Mouse (Mus musculus): ENCODE measurements around the gene Nrxn2. TPM values are rescaled to one million over a fixed set of nuclear protein-coding genes. Genes with fewer than 3 reads are reported as not detected.
A peak's percentile ranks its signal among the peaks of the same experiment; 100 is the strongest.

Nrxn2 gene
- polyA plus RNA-seq, 1 experiment from 2014 or later, result 5.0 TPM

DNA sequence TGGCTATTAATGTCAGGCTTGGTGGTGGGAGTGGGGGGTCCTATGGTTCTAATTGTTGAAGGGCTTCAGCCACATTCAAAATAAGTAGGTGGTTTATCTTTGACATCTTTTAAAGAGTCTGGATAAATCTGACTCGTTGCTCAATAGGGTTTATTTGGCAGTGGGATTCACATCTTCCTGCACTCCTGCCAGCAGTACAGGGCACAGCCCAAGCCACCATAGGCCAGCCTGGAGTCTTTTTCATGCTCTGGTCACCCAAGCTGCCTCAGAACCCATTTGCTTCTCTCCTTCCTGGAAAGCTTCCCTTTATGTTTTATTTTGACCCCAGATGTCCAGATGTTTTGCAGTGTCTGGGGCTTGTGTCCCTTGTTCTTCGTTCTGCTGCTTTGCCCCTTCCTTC lies 41.9 kb upstream of the Nrxn2 start:
- H3K27ac ChIP-seq (replicated peaks; ENCODE audit: low read depth, low read length), result no peak overlapping the region
- no peaks in the 10 kb centered on the region for H3K4me1 ChIP-seq (ENCODE audit: control insufficient read depth, insufficient read depth, low read length)
- H3K4me2 ChIP-seq (ENCODE audit: low read depth, low read length), result no peak overlapping the region
- H3K9me3 ChIP-seq (replicated peaks; ENCODE audit: control insufficient read depth, low read length), result no peaks in the 10 kb centered on the region
- WGBS, result 80% methylated on average over 2 of the region's 2 CpGs
- no peak overlapping the region for H3K4me3 ChIP-seq (ENCODE audit: low read depth, low read length)
- DNase-seq (ENCODE audit: low spot score) (no peak), ATAC-seq (replicated peaks; ENCODE audit: insufficient number of reproducible peaks, low FRiP score, low TSS enrichment, low read depth) (no peak)
- no peak overlapping the region for H3K9ac ChIP-seq (replicated peaks; ENCODE audit: low read length)
- H3K36me3 ChIP-seq (replicated peaks; ENCODE audit: control insufficient read depth, insufficient read depth, low read depth, low read length), result peaks cover 43% of the 10 kb centered on the region
- H3K27me3 ChIP-seq (ENCODE audit: control insufficient read depth, insufficient read depth, low read length), result no peaks in the 10 kb centered on the region

DNA sequence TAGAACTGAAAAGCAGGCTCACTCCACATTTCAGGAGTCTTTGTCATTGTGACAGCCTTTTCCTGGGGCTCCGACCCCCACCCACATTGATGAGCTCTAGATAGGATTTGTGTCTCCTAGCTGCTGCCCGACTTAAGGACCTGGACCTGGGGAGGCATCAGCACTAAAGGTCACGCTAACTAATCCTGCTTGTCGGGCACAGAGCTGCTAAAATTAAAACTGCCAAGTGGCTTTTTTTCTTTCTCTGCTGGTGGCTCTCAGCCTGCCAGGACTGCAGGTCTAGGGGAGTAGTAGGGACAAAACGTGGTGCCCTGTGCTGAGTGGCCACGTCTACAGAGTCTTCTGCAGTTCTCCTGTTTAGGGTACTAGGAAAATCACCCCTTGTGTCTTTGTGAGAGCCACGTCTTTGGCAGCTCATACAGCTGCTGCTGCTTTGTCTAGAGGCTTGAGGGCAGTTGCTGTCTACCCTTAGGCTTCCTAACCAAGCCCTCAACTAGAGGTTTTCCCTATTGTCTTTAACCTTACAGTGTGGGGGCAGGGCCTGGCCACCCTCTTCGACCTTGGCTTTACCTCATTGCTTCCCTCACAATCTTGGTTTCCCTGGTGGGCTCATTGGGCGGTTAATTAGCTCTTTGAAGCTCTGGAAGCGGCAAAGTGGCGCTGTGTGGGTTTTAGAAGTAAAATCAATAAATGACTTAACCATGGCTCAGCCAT lies 41.0 kb upstream of the Nrxn2 start:
- H3K27me3 ChIP-seq (ENCODE audit: control insufficient read depth, insufficient read depth, low read length), result no peaks in the 10 kb centered on the region
- no peak overlapping the region for H3K9ac ChIP-seq (replicated peaks; ENCODE audit: low read length)
- no peak overlapping the region for H3K4me3 ChIP-seq (ENCODE audit: low read depth, low read length)
- peaks cover 36% of the 10 kb centered on the region for H3K36me3 ChIP-seq (replicated peaks; ENCODE audit: control insufficient read depth, insufficient read depth, low read depth, low read length)
- DNase-seq (ENCODE audit: low spot score) (no peak), ATAC-seq (replicated peaks; ENCODE audit: insufficient number of reproducible peaks, low FRiP score, low TSS enrichment, low read depth) (no peak)
- no peaks in the 10 kb centered on the region for H3K9me3 ChIP-seq (replicated peaks; ENCODE audit: control insufficient read depth, low read length)
- H3K4me2 ChIP-seq (ENCODE audit: low read depth, low read length), result no peak overlapping the region
- H3K27ac ChIP-seq (replicated peaks; ENCODE audit: low read depth, low read length), result no peak overlapping the region
- WGBS, result 82% methylated on average over 11 of the region's 11 CpGs
- H3K4me1 ChIP-seq (ENCODE audit: control insufficient read depth, insufficient read depth, low read length), result no peaks in the 10 kb centered on the region

DNA sequence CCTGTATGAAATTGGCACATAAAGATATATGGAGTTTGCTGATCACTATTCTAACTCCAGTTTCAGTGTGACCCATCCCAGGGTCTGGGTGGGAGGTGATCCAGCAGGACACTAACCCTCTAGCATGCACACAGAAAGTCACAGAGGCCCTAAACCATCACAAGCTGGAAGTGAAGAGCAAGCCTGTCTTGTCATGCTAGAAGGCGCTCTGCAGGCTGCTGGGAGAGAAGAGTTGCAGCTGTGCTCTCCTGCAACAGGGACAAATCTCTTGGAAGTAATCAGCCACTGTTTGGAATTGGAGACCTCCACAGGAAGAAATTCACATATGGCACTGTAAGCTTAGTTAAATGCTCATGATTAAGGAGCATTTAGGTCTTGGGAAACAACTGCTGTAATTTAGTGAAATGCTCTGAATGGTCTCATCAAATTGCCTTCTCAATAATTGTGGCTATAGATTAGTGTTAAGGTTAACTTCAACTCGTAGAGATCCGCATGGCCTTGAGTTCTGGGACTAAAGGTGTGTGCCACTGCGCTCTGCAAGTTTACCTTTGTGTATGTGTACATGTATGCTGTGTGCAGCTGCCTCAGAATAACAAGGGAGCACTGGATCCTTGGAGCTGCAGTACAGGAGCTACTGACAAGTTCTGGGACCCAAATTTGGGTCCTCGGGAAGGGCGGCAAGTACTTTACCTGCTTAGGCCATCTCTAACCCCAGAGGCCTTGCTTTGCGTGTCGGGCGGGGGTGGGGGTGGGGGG lies 37.9 kb upstream of the Nrxn2 start:
- no peaks in the 10 kb centered on the region for H3K27me3 ChIP-seq (ENCODE audit: control insufficient read depth, insufficient read depth, low read length)
- H3K4me3 ChIP-seq (ENCODE audit: low read depth, low read length), result no peak overlapping the region
- H3K4me2 ChIP-seq (ENCODE audit: low read depth, low read length), result no peak overlapping the region
- peaks cover 3% of the 10 kb centered on the region for H3K4me1 ChIP-seq (ENCODE audit: control insufficient read depth, insufficient read depth, low read length)
- DNase-seq (ENCODE audit: low spot score) (no peak), ATAC-seq (replicated peaks; ENCODE audit: insufficient number of reproducible peaks, low FRiP score, low TSS enrichment, low read depth) (no peak)
- H3K27ac ChIP-seq (replicated peaks; ENCODE audit: low read depth, low read length), result no peak overlapping the region
- peaks cover 18% of the 10 kb centered on the region for H3K36me3 ChIP-seq (replicated peaks; ENCODE audit: control insufficient read depth, insufficient read depth, low read depth, low read length)
- H3K9ac ChIP-seq (replicated peaks; ENCODE audit: low read length), result no peak overlapping the region
- WGBS, result 86% methylated on average over 9 of the region's 9 CpGs
- H3K9me3 ChIP-seq (replicated peaks; ENCODE audit: control insufficient read depth, low read length), result no peaks in the 10 kb centered on the region

DNA sequence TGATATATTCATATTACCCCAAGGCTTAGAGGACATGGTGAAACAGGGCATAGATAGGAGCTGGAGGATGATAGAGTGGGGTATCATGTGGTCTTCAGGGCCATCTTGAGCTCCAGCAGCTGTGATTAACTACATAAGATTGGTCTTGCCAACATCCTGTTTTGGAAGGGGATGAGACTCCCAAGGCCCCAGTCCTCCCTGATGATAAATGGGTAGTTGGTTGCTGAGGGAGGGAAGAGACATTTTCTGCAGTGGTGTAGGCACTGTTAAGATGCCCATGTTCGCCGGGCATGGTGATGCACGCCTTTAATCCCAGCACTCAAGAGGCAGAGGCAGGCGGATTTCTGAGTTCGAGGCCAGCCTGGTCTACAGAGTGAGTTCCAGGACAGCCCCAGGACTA lies 37.3 kb upstream of the Nrxn2 start:
- Histone ChIP-seq H3K27ac (replicated peaks; ENCODE audit: low read depth, low read length) (no peak overlapping the region), H3K9ac (replicated peaks; ENCODE audit: low read length) (no peak overlapping the region), H3K4me2 (ENCODE audit: low read depth, low read length) (no peak overlapping the region), H3K27me3 (ENCODE audit: control insufficient read depth, insufficient read depth, low read length) (no peaks in the 10 kb centered on the region), H3K9me3 (replicated peaks; ENCODE audit: control insufficient read depth, low read length) (no peaks in the 10 kb centered on the region), H3K4me3 (ENCODE audit: low read depth, low read length) (no peak overlapping the region), H3K4me1 (ENCODE audit: control insufficient read depth, insufficient read depth, low read length) (peaks cover 3% of the 10 kb centered on the region), H3K36me3 (replicated peaks; ENCODE audit: control insufficient read depth, insufficient read depth, low read depth, low read length) (peaks cover 12% of the 10 kb centered on the region)
- DNase-seq (ENCODE audit: low spot score), result no peak
- WGBS, result 90% methylated on average over 5 of the region's 5 CpGs
- ATAC-seq (replicated peaks; ENCODE audit: insufficient number of reproducible peaks, low FRiP score, low TSS enrichment, low read depth), result no peak

DNA sequence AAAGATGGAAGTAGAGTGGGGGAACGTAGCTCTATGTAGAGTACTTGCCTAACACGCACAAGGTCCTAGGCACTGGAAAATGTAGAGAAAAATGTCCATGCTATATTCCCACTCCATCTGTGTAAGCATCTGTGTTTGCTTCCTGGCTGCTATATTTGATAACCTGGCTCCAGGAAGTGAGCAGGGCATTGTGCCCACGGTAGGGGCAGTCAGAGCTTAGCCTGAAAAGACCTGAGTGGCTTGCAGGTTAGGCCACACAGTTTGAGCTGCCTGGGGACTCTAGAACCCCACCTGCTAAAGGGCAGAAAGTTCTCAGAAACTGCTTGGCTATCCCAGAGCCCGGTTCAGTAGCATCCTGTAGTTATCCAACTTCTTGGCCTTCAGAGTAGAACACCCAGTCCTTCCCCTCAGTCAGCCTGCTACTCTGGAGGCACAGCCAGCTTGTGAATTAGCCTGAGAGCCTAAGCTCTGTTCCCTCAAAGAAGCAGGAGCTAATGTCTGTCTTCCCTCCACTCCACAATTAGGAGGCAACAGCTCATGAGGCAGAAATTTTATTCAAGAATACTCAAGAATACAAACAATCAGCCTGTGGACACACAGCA lies 36.1 kb upstream of the Nrxn2 start:
- Histone ChIP-seq H3K9ac (replicated peaks; ENCODE audit: low read length) (no peak overlapping the region), H3K27me3 (ENCODE audit: control insufficient read depth, insufficient read depth, low read length) (no peaks in the 10 kb centered on the region), H3K4me1 (ENCODE audit: control insufficient read depth, insufficient read depth, low read length) (peaks cover 3% of the 10 kb centered on the region), H3K9me3 (replicated peaks; ENCODE audit: control insufficient read depth, low read length) (no peaks in the 10 kb centered on the region), H3K4me2 (ENCODE audit: low read depth, low read length) (no peak overlapping the region), H3K36me3 (replicated peaks; ENCODE audit: control insufficient read depth, insufficient read depth, low read depth, low read length) (peaks cover 6% of the 10 kb centered on the region), H3K4me3 (ENCODE audit: low read depth, low read length) (no peak overlapping the region), H3K27ac (replicated peaks; ENCODE audit: low read depth, low read length) (no peak overlapping the region)
- 86% methylated on average over 4 of the region's 4 CpGs for WGBS
- ATAC-seq (replicated peaks; ENCODE audit: insufficient number of reproducible peaks, low FRiP score, low TSS enrichment, low read depth) (no peak), DNase-seq (ENCODE audit: low spot score) (no peak)

DNA sequence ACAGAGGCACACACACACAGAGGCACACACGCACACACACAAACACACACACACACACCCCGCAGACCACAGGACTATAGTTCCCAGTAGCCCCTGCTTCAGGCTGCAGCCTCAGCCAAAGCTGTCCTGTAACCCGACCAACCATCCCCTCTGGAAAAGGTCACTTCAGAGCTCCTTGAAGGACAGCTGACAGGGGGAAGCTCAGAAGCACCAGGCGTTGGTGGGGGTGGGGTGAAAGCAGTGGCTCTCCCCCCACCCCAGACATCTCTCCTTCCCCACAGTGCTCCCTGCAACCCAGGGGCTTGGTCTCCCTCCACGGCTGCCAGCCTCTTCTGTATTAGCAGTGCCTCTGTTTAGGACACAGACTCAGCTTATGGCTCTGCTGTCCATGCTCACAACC lies 35.1 kb upstream of the Nrxn2 start:
- no peak overlapping the region for H3K4me2 ChIP-seq (ENCODE audit: low read depth, low read length)
- H3K9me3 ChIP-seq (replicated peaks; ENCODE audit: control insufficient read depth, low read length), result no peaks in the 10 kb centered on the region
- H3K36me3 ChIP-seq (replicated peaks; ENCODE audit: control insufficient read depth, insufficient read depth, low read depth, low read length), result no peaks in the 10 kb centered on the region
- H3K9ac ChIP-seq (replicated peaks; ENCODE audit: low read length), result no peak overlapping the region
- no peak overlapping the region for H3K4me3 ChIP-seq (ENCODE audit: low read depth, low read length)
- 48% methylated on average over 5 of the region's 5 CpGs for WGBS
- H3K27ac ChIP-seq (replicated peaks; ENCODE audit: low read depth, low read length), result no peak overlapping the region
- H3K27me3 ChIP-seq (ENCODE audit: control insufficient read depth, insufficient read depth, low read length), result no peaks in the 10 kb centered on the region
- ATAC-seq (replicated peaks; ENCODE audit: insufficient number of reproducible peaks, low FRiP score, low TSS enrichment, low read depth) (no peak), DNase-seq (ENCODE audit: low spot score) (no peak)
- peaks cover 3% of the 10 kb centered on the region for H3K4me1 ChIP-seq (ENCODE audit: control insufficient read depth, insufficient read depth, low read length)

DNA sequence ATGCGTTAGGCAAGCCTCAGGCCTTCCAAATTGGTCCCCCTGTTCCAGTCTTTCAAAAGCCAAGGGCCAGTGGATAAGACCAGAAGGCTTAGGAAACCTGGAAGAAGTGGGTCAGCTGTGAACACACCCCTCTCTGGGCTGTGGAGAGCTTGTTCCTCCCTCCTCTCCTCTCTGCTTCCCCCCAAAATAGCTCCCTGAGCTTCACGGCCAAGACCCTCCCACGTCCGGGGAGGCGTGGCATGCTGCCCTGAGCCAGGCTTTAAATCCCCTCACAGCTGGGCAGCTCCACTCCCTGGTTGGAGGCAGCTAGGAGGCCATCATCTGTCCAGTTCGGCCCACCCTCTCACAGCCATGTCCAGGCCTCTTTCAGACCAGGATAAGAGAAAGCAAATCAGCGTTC lies 34.4 kb upstream of the Nrxn2 start, which contains the start of gene Pygm:
Pygm (plus strand) TSS at position 272 of the 400 bp plus-strand sequence.
- Histone ChIP-seq H3K27me3 (ENCODE audit: control insufficient read depth, insufficient read depth, low read length) (no peaks in the 10 kb centered on the region), H3K4me2 (ENCODE audit: low read depth, low read length) (no peak within 1 kb of the TSS), H3K27ac (replicated peaks; ENCODE audit: low read depth, low read length) (no peak within 1 kb of the TSS), H3K9me3 (replicated peaks; ENCODE audit: control insufficient read depth, low read length) (no peaks in the 10 kb centered on the region), H3K4me3 (ENCODE audit: low read depth, low read length) (no peak within 1 kb of the TSS), H3K4me1 (ENCODE audit: control insufficient read depth, insufficient read depth, low read length) (peaks cover 3% of the 10 kb centered on the region), H3K9ac (replicated peaks; ENCODE audit: low read length) (0 out of 2 replicates have a peak within 1 kb of the TSS, but pooled peaks have one; percentile 22), H3K36me3 (replicated peaks; ENCODE audit: control insufficient read depth, insufficient read depth, low read depth, low read length) (no peaks in the 10 kb centered on the region)
- WGBS, result 15% methylated on average over 7 of the region's 7 CpGs
- no peak for ATAC-seq (replicated peaks; ENCODE audit: insufficient number of reproducible peaks, low FRiP score, low TSS enrichment, low read depth)
- peak; percentile 50 for DNase-seq (ENCODE audit: low spot score)

DNA sequence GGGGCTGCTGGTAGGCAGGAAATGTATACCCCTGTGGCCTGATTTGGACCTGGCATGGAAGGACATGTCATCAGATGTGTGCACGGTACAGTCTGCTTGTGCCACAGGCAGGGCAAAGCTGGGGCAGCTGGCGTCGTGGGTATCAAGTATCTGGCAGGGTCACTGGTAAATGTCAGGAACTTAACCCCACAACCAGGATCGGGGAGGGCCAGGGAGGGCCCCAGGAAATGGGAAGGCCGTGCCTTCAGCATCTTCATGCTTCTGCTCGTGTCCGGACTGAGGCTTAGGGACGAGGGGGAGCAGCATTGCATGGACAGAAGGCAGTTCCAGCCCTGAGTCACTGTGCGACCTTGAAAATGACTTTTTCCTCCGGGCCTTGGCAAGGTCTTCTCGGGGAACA lies 33.6 kb upstream of the Nrxn2 start:
- no peak overlapping the region for H3K9ac ChIP-seq (replicated peaks; ENCODE audit: low read length)
- no peaks in the 10 kb centered on the region for H3K9me3 ChIP-seq (replicated peaks; ENCODE audit: control insufficient read depth, low read length)
- no peak overlapping the region for H3K4me2 ChIP-seq (ENCODE audit: low read depth, low read length)
- H3K27me3 ChIP-seq (ENCODE audit: control insufficient read depth, insufficient read depth, low read length), result no peaks in the 10 kb centered on the region
- H3K36me3 ChIP-seq (replicated peaks; ENCODE audit: control insufficient read depth, insufficient read depth, low read depth, low read length), result no peaks in the 10 kb centered on the region
- DNase-seq (ENCODE audit: low spot score), result no peak
- ATAC-seq (replicated peaks; ENCODE audit: insufficient number of reproducible peaks, low FRiP score, low TSS enrichment, low read depth), result no peak
- H3K27ac ChIP-seq (replicated peaks; ENCODE audit: low read depth, low read length), result no peak overlapping the region
- 61% methylated on average over 11 of the region's 11 CpGs for WGBS
- no peak overlapping the region for H3K4me3 ChIP-seq (ENCODE audit: low read depth, low read length)
- H3K4me1 ChIP-seq (ENCODE audit: control insufficient read depth, insufficient read depth, low read length), result peaks cover 7% of the 10 kb centered on the region

Data from embryonic facial prominence, embryonic 11.5 days (tissue).